Mouse (Mus musculus) embryo, embryonic 9.5 days (tissue): ENCODE results near the gene Ppp1r12b.
"Not testable (repeated sequence)": the region's sequence is repeated elsewhere in the genome, so short reads cannot be mapped to it uniquely, and the experiment has no call there.

Experiments
- DNase-seq: peaks from one replicate; pipeline ENCODE4 v3.0.0-alpha.2; 2017; ENCODE audit errors: extremely low spot score

The Ppp1r12b gene

GRCm38 (mm10) chr1:134851211-134851610 lies 104.5 kb downstream of the Ppp1r12b start:
- no peak for DNase-seq

DNA sequence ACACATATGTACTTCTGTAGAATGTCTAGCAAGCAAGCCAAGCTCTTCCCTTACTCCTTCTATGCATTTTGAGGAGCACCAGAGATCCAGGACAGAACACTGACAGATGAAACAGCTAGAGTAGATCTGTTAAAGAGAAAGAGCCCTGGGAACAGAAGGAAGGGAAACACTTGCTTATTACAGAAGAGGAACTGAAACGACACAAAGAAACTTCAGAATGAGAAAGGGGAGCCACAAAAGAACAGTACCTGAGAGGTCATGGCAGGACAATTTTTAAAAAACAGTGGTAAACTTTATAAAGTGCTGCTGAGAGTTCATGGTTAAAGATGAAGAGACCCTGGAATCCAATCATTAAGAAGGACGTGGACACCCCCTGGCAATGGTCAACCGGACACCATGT lies 105.4 kb downstream of the Ppp1r12b start:
- DNase-seq, result no peak

- no peak for DNase-seq
Observed at GRCm38 (mm10) chr1:134847851-134848250, 107.9 kb downstream of the Ppp1r12b start.

DNA sequence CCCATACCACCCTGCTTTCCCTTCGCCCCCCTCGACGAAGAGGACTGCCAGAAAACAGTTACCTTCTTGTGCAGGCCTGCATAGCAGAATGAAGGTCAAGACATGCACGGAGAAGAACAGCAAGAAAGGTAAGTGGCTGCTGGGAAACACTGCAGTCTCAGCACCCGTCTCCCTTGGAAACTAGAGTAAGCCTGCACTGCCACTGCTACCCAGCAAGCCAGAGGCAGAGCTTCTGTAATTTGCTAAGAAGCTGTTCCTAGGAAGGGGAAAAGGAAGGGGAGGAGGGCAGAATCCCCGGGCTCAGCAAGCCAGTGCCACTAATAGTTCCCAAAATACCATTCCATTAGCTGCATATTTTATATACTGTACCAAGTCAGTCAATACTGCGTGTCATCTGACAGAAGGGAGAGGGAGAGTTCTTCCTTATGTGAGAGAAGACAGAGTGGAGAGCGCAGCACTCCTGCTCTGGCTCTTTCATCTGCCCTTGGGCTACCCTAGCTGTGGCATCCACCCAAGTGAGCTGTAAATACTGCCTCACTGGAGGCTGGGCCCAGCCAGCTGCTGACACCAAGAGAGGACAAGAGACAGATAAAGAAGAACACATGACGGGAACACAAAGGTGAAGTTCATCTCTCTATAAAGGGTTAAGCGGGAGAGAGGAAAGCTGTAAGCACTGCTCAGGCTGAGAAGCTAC lies 109.3 kb downstream of the Ppp1r12b start:
- no peak for DNase-seq

GRCm38 (mm10) chr1:134843369-134843768 lies 112.4 kb downstream of the Ppp1r12b start:
- DNase-seq, result no peak

DNA sequence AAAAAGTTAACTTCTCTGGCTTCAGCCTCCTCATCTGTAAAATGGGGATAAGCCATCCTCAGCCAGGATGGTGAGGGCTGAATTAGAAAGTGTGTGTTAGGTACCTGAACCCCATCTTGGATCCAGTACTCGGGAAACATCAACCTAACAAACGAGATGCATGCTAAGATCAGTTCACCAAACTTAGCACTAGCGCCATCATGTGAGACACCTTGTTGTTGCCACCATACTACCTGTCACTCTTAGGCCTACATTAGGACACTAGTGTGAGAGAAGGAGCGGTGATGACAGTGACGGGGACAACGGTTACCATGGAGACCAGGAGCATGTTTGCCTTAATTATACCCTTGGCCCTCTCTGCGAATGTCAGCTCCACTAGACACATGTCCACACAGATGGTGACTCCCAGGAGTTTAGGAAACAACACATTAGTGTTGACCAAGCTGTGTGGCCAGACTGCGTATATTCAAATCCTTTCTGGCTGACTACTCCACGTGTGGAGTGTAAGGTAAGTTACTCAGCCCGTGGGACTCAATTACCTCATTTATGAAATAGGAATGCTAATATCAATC lies 118.7 kb downstream of the Ppp1r12b start:
- no peak for DNase-seq

DNA sequence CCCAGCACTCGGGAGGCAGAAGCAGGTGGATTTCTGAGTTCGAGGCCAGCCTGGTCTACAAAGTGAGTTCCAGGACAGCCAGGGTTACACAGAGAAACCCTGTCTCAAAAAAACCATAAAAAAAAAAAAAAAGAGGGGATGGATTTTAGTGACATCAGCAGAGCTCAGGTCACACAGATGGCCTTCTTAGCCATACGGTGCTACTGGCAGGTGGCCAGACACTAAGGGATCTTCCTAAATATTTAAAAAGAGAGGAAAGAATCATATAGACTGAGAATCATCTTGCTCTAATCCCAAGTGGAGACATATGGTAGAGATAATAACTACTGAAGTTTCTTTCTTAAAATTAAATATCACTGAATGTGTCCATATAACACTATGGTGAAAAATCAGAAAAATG lies 124.9 kb downstream of the Ppp1r12b start:
- not testable (repeated sequence) for DNase-seq

- DNase-seq, result peak; percentile 18
Observed at GRCm38 (mm10) chr1:134829635-134830034, 126.1 kb downstream of the Ppp1r12b start.

- no peak for DNase-seq
Observed at GRCm38 (mm10) chr1:134824896-134825295, 130.8 kb downstream of the Ppp1r12b start.

DNA sequence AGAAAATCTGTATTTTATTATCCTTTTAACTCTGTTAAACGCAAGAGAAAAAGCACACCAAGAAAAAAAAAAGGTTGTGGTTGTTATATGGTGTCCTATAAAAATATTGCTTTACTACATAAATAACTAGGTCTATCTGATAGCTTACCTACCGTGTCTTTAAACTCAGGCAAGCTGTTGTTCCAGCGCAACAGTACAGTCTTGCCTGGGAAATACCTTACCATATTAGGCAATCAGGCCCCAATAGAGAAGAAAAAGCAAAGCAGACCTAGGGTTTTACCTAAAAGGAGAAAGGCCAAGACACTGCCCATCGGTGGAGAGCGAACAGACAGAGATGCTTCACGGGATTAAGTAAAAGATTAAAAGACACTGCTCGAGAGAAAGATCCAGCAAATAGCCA lies 131.9 kb downstream of the Ppp1r12b start:
- DNase-seq, result no peak

DNA sequence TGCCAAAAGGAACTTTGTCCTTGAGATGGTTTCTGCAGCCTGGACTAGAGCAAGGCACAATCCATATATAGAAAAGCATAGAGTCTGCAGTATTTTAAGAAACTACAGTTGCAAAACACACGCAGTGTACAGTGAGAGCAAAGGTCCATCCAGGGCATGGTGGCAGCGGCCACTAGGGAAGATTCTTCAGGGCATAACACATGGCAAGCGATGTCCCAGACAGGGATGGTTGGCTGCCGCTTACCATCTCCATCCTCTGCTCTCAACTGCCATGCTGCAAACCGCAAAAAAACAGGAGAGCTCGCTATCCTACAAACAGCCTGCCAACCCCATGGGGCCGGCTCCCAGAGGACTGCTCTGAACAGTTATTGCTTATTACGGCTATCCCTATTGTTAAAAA lies 132.4 kb downstream of the Ppp1r12b start:
- DNase-seq, result no peak

DNA sequence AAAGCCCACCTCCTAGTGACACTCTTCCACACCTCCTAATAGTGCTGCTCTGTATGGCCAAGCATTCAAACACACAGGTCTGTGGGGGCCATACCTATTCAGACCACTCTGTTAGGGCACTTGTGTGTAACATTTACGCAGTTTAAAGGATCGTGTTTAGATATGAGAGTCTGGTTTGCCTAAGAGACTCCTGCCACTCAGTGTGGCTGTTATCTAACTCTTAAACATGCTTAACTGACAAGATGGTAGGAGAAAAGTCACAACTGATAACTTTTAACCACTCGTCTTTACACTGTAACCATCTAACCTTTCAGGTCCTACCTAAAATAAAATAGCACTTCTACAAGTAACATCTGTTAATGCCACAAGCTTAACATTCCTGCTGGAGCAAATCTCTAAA lies 134.9 kb downstream of the Ppp1r12b start:
- DNase-seq, result no peak

DNA sequence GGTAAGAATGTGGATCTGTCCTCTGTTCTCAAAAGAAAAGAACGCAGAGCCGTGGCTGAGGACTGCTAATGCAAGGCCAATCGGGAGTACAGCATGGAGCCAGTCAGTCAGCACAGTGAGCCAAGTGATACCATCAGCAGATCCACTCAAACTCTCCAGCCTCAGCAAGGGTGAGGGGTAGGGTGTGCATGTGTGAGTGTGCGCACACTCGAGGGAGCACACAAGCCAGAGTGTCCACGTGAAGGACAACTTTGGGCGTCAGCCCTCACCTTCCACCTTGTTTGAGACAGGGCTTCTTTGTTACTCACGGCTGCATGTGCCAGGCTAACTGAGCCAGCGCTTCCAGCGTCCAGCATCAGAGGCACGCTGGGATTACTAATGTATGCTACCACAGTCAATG lies 136.5 kb downstream of the Ppp1r12b start:
- no peak for DNase-seq

DNA sequence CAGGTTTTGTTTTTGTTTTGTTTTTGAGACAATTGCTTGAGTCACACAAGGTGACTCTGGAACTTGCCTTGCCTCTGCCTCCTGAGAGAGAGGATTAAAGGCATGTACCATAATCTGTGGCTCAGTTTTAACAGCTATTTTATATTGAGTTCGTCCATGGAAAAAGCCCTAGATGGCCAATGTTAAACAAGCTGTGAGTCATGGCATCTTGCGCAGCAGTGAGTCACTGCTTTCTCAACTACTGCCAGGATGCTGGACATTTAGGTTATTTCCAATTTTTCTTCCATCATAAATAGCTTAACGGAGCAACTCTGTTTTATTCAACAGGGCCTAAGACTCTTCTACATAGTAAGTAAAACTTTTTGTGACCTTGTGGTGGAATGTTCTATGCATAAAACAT lies 137.0 kb downstream of the Ppp1r12b start:
- no peak for DNase-seq

GRCm38 (mm10) chr1:134817916-134818595 lies 137.7 kb downstream of the Ppp1r12b start:
- DNase-seq, result no peak

- no peak for DNase-seq
Observed at GRCm38 (mm10) chr1:134817120-134817519, 138.6 kb downstream of the Ppp1r12b start.

DNA sequence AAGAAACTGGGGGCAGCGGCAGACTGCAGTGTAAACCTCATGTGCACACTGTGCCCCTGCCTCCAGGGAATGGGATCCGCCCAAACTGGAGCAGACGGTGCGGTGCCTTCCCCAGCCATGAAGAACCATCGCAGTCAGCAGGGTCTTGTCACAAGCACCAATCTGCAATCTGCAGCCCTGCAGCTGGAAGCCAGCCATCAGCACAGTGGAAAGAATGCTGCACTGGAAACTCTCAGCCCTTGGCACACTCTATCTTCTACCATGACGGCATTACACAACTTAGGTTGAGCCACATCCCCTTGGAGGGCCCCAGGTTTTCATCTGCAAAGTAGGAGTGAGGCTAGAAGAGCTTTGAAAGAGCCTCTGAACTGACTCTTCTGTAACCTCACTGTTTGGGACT lies 139.1 kb downstream of the Ppp1r12b start:
- no peak for DNase-seq

- DNase-seq, result no peak
Observed at GRCm38 (mm10) chr1:134815748-134816147, 140.0 kb downstream of the Ppp1r12b start.

- DNase-seq, result no peak
Observed at GRCm38 (mm10) chr1:134805471-134805870, 150.3 kb downstream of the Ppp1r12b start.

GRCm38 (mm10) chr1:134804373-134804772 lies 151.4 kb downstream of the Ppp1r12b start:
- no peak for DNase-seq

DNA sequence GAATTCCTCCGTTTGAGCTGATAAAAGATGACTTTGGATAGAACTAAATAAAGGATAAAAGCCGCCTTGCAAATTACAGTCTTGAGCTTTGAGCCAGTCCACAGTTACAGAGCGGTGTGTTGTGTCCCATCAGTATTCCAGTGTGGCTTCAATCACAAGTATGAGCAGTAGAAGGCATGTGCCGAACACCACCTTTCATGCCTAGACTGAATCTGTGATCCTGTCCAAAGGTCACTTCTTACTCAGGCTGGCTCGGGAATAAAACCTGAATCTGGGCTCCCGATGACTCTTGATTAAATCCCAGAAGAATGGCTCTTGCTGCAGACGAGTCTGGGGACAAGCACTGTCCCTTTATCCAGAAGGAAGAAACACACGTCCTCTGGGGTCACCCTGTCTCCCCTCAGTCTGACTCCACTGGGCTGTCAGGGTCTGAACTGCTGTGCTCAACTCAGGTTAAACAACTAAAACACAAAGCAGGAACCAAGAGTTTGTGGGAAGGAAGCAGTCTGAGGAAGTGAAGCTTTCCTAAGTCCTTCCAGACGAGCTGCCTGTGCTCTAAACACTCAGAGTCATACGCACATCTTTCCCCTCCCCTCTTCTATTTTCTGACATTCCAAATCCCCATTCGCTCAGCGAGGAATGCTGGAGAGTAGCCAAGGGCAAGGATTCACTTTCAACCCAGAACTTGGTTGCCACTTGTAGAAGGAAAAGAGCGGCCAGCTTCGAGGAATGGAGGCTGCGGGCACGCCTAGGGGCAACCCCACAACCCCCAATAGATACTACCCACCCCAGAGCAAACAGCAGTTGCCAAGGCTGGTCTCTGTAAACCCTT lies 152.2 kb downstream of the Ppp1r12b start:
- DNase-seq, result no peak

GRCm38 (mm10) chr1:134801758-134802157 lies 154.0 kb downstream of the Ppp1r12b start:
- no peak for DNase-seq
